Mouse (Mus musculus) cerebellum, adult 2 months (tissue): Measurements from ENCODE around the gene Ikzf2. TPM values are rescaled to one million over a fixed set of nuclear protein-coding genes. Genes with fewer than 3 reads are reported as not detected.

ENCODE experiments used
- DNase-seq, 2 experiments: peaks; one replicate each; pipeline ENCODE4 v3.0.0; 2021
- H3K27ac ChIP-seq: fragments of 200-500 bp; 2 replicates; pipeline ENCODE4 v1.5.1; 2012; ENCODE audit warnings: low read length, control low read depth, inconsistent platforms; ENCODE audit not compliant: insufficient read depth
- H3K27me3 ChIP-seq: fragments of 200-500 bp; 2 replicates; pipeline ENCODE4 v1.6.1; 2012; ENCODE audit warnings: inconsistent platforms, mild to moderate bottlenecking, low read length, moderate library complexity; ENCODE audit not compliant: control insufficient read depth, insufficient read depth
- H3K4me1 ChIP-seq: fragments of 200-500 bp; 2 replicates; pipeline ENCODE4 v1.6.1; 2011; ENCODE audit warnings: low read length; ENCODE audit not compliant: control insufficient read depth, insufficient read depth
- H3K4me3 ChIP-seq: fragments of 200-500 bp; replicated peaks from 2 replicates; pipeline ENCODE3; 2011; ENCODE audit warnings: mild to moderate bottlenecking, low read depth, low read length, control low read depth; ENCODE audit not compliant: insufficient read depth
- CTCF ChIP-seq: fragments of 200-500 bp; IDR thresholded peaks from 2 replicates; pipeline ENCODE4 v1.5.1; 2011; ENCODE audit warnings: low read depth, mild to moderate bottlenecking, control low read depth, low read length, moderate library complexity, borderline replicate concordance; ENCODE audit not compliant: insufficient read depth
- POLR2A ChIP-seq: fragments of 200-500 bp; IDR thresholded peaks from 2 replicates; pipeline ENCODE4 v1.6.1; 2011; ENCODE audit warnings: low read length, control low read depth, borderline replicate concordance; ENCODE audit not compliant: insufficient read depth
- WGBS: fragments of 180-500 bp; shearing (Covaris S2); methylation state at CpG from one replicate; pipeline ENCODE4 v1.1.7; 2018; 5-methylcytosine and 5-hydroxymethylcytosine counted together
- polyA plus RNA-seq: library from polyadenylated mRNA; depleted of rRNA; stranded (reverse); fragments of >200 nt; gene quantifications from 2 replicates; pipeline ENCODE4 v1.2.3, GENCODE M21; 2012

Gene Ikzf2
- polyA plus RNA-seq, 1 experiment, result 2.1 TPM

- Histone ChIP-seq H3K4me1 (no peaks in the 10 kb centered on the region), H3K27me3 (no peaks in the 10 kb centered on the region), H3K27ac (no peak overlapping the region), H3K4me3 (no peak overlapping the region)
- 83% methylated on average over 4 of the region's 4 CpGs for WGBS
- TF ChIP-seq POLR2A (no peak), CTCF (no peak)
- no peak for DNase-seq
Observed at GRCm38 (mm10) chr1:69518012-69518411, 169.0 kb downstream of the Ikzf2 start.

GRCm38 (mm10) chr1:69516144-69516543, 170.9 kb downstream of the Ikzf2 start:
- no peak for DNase-seq
- Histone ChIP-seq H3K27me3 (no peaks in the 10 kb centered on the region), H3K4me1 (no peaks in the 10 kb centered on the region), H3K27ac (no peak overlapping the region), H3K4me3 (no peak overlapping the region)
- TF ChIP-seq POLR2A (no peak), CTCF (no peak)
- 75% methylated on average over 5 of the region's 5 CpGs for WGBS

- WGBS, result 57% methylated on average over 5 of the region's 5 CpGs
- no peak for DNase-seq
- TF ChIP-seq POLR2A (no peak), CTCF (no peak)
- Histone ChIP-seq H3K4me3 (no peak overlapping the region), H3K27ac (no peak overlapping the region), H3K27me3 (no peaks in the 10 kb centered on the region), H3K4me1 (no peaks in the 10 kb centered on the region)
Observed at GRCm38 (mm10) chr1:69513595-69514250, 173.3 kb downstream of the Ikzf2 start.

- H3K27me3 ChIP-seq, result no peaks in the 10 kb centered on the region
- no peak overlapping the region for H3K27ac ChIP-seq
- WGBS, result 66% methylated on average over 3 of the region's 3 CpGs
- no peak for DNase-seq
- no peak overlapping the region for H3K4me3 ChIP-seq
- TF ChIP-seq POLR2A (no peak), CTCF (no peak)
- no peaks in the 10 kb centered on the region for H3K4me1 ChIP-seq
Observed at GRCm38 (mm10) chr1:69508275-69508674, 178.8 kb downstream of the Ikzf2 start.

GRCm38 (mm10) chr1:69507513-69507912, 179.5 kb downstream of the Ikzf2 start:
- no peak for DNase-seq
- WGBS, result 84% methylated on average over 6 of the region's 6 CpGs
- Histone ChIP-seq H3K27me3 (no peaks in the 10 kb centered on the region), H3K4me3 (no peak overlapping the region), H3K27ac (no peak overlapping the region), H3K4me1 (no peaks in the 10 kb centered on the region)
- TF ChIP-seq POLR2A (no peak), CTCF (no peak)

GRCm38 (mm10) chr1:69506615-69507159, 180.4 kb downstream of the Ikzf2 start:
- H3K4me3 ChIP-seq, result no peak overlapping the region
- TF ChIP-seq CTCF, result no peak
- TF ChIP-seq POLR2A, result no peak
- DNase-seq, result no peak
- H3K27ac ChIP-seq, result no peak overlapping the region
- H3K4me1 ChIP-seq, result no peaks in the 10 kb centered on the region
- 98% methylated on average over 7 of the region's 7 CpGs for WGBS
- H3K27me3 ChIP-seq, result no peaks in the 10 kb centered on the region

GRCm38 (mm10) chr1:69506011-69506410, 181.0 kb downstream of the Ikzf2 start:
- no peak overlapping the region for H3K4me3 ChIP-seq
- no peak for TF ChIP-seq POLR2A
- no peak for TF ChIP-seq CTCF
- 91% methylated on average over 6 of the region's 6 CpGs for WGBS
- no peak overlapping the region for H3K27ac ChIP-seq
- H3K4me1 ChIP-seq, result no peaks in the 10 kb centered on the region
- H3K27me3 ChIP-seq, result no peaks in the 10 kb centered on the region
- DNase-seq, result no peak

- WGBS, result 87% methylated on average over 3 of the region's 3 CpGs
- H3K27me3 ChIP-seq, result no peaks in the 10 kb centered on the region
- H3K4me3 ChIP-seq, result no peak overlapping the region
- H3K4me1 ChIP-seq, result no peaks in the 10 kb centered on the region
- TF ChIP-seq POLR2A, result no peak
- no peak for TF ChIP-seq CTCF
- no peak overlapping the region for H3K27ac ChIP-seq
- no peak for DNase-seq
Observed at GRCm38 (mm10) chr1:69500388-69500787, 186.7 kb downstream of the Ikzf2 start.
